Mouse (Mus musculus) midbrain, embryonic 16.5 days (tissue): Measurements from ENCODE around the gene Fam83c. TPM values are rescaled to one million over a fixed set of nuclear protein-coding genes. Genes with fewer than 3 reads are reported as not detected.

Experiments used
- polyA plus RNA-seq: library from polyadenylated mRNA; unstranded; fragments of >200 nt; fragmentation: Nextera tagmentation; extraction: Ambion mirVana; gene quantifications from 2 replicates; pipeline ENCODE4 v1.2.1, GENCODE M21; 2015

The Fam83c gene
- polyA plus RNA-seq, 1 experiment from 2014 or later = 0.49 TPM

Other genes with a start within 250 kb of the Fam83c start
- gene Gss, start 242.0 kb downstream of the Fam83c start, polyA plus RNA-seq = 13.6 and 15.1 TPM in 2 replicates
- 0.80 and 1.0 TPM in 2 replicates for gene Myh7b, start 223.6 kb downstream of the Fam83c start, polyA plus RNA-seq
- gene Trpc4ap, start 142.5 kb downstream of the Fam83c start, polyA plus RNA-seq = 152 and 157 TPM in 2 replicates
- gene Edem2, start 105.4 kb downstream of the Fam83c start, polyA plus RNA-seq = 46.3 and 49.6 TPM in 2 replicates
- not detected in 2 replicates for gene Gm17581, start 99.0 kb downstream of the Fam83c start, polyA plus RNA-seq
- 2.4 and 2.8 TPM in 2 replicates for gene Procr, start 83.7 kb downstream of the Fam83c start, polyA plus RNA-seq
- gene Mmp24, start 59.5 kb downstream of the Fam83c start, polyA plus RNA-seq = 16.4 and 16.7 TPM in 2 replicates
- gene BC029722, start 15.4 kb downstream of the Fam83c start, polyA plus RNA-seq = 38.9 and 44.0 TPM in 2 replicates
- gene Eif6, start 7.9 kb downstream of the Fam83c start, polyA plus RNA-seq = 134 and 136 TPM in 2 replicates
- gene Uqcc1, start 95.5 kb upstream of the Fam83c start, polyA plus RNA-seq = 63.3 and 66.8 TPM in 2 replicates
- not detected in 2 replicates for gene Gm15557, start 105.9 kb upstream of the Fam83c start, polyA plus RNA-seq
- 0.95 and 1.8 TPM in 2 replicates for gene Gdf5, start 110.5 kb upstream of the Fam83c start, polyA plus RNA-seq
- gene Cep250, start 121.6 kb upstream of the Fam83c start, polyA plus RNA-seq = 13.3 and 13.7 TPM in 2 replicates
- gene 6430550D23Rik, start 173.1 kb upstream of the Fam83c start, polyA plus RNA-seq = 1.2 and 1.3 TPM in 2 replicates
- 407 and 448 TPM in 2 replicates for gene Ergic3, start 173.2 kb upstream of the Fam83c start, polyA plus RNA-seq
- 0.30 TPM in 1 of 2 replicates, not detected in the other for gene Fer1l4, start 218.1 kb upstream of the Fam83c start, polyA plus RNA-seq
- gene Spag4, start 230.3 kb upstream of the Fam83c start, polyA plus RNA-seq = 7.2 and 7.8 TPM in 2 replicates